Mouse (Mus musculus) cerebellum, adult 2 months (tissue): ENCODE results near the gene Ppif. TPM values are rescaled to one million over a fixed set of nuclear protein-coding genes. Genes with fewer than 3 reads are reported as not detected.

Experiments used
- DNase-seq, 2 experiments: peaks; one replicate each; pipeline ENCODE4 v3.0.0; 2021
- H3K27ac ChIP-seq: fragments of 200-500 bp; 2 replicates; pipeline ENCODE4 v1.5.1; 2012; ENCODE audit warnings: low read length, control low read depth, inconsistent platforms; ENCODE audit not compliant: insufficient read depth
- H3K27me3 ChIP-seq: fragments of 200-500 bp; 2 replicates; pipeline ENCODE4 v1.6.1; 2012; ENCODE audit warnings: inconsistent platforms, mild to moderate bottlenecking, low read length, moderate library complexity; ENCODE audit not compliant: control insufficient read depth, insufficient read depth
- H3K4me1 ChIP-seq: fragments of 200-500 bp; 2 replicates; pipeline ENCODE4 v1.6.1; 2011; ENCODE audit warnings: low read length; ENCODE audit not compliant: control insufficient read depth, insufficient read depth
- H3K4me3 ChIP-seq: fragments of 200-500 bp; replicated peaks from 2 replicates; pipeline ENCODE3; 2011; ENCODE audit warnings: mild to moderate bottlenecking, low read depth, low read length, control low read depth; ENCODE audit not compliant: insufficient read depth
- CTCF ChIP-seq: fragments of 200-500 bp; IDR thresholded peaks from 2 replicates; pipeline ENCODE4 v1.5.1; 2011; ENCODE audit warnings: low read depth, mild to moderate bottlenecking, control low read depth, low read length, moderate library complexity, borderline replicate concordance; ENCODE audit not compliant: insufficient read depth
- POLR2A ChIP-seq: fragments of 200-500 bp; IDR thresholded peaks from 2 replicates; pipeline ENCODE4 v1.6.1; 2011; ENCODE audit warnings: low read length, control low read depth, borderline replicate concordance; ENCODE audit not compliant: insufficient read depth
- WGBS: fragments of 180-500 bp; shearing (Covaris S2); methylation state at CpG from one replicate; pipeline ENCODE4 v1.1.7; 2018; 5-methylcytosine and 5-hydroxymethylcytosine counted together
- polyA plus RNA-seq: library from polyadenylated mRNA; depleted of rRNA; stranded (reverse); fragments of >200 nt; gene quantifications from 2 replicates; pipeline ENCODE4 v1.2.3, GENCODE M21; 2012; rRNA removed

The Ppif gene
- polyA plus RNA-seq, 1 experiment = 63.3 TPM

GRCm38 (mm10) chr14:25742943-25743342 lies 49.0 kb downstream of the Ppif start:
- no peak overlapping the region for H3K4me3 ChIP-seq
- no peak overlapping the region for H3K27ac ChIP-seq
- no peak for TF ChIP-seq CTCF
- no peak for TF ChIP-seq POLR2A
- H3K4me1 ChIP-seq = peaks cover 8% of the 10 kb centered on the region
- DNase-seq = no peak
- WGBS = 56% methylated on average over 5 of the region's 5 CpGs
- H3K27me3 ChIP-seq = no peaks in the 10 kb centered on the region

- Histone ChIP-seq H3K27ac (no peak overlapping the region), H3K4me3 (no peak overlapping the region), H3K4me1 (no peaks in the 10 kb centered on the region), H3K27me3 (no peaks in the 10 kb centered on the region)
- TF ChIP-seq POLR2A (no peak), CTCF (no peak)
- no peak for DNase-seq
- 74% methylated on average over 11 of the region's 11 CpGs for WGBS
Measured at GRCm38 (mm10) chr14:25745365-25746184, 51.6 kb downstream of the Ppif start.

- Histone ChIP-seq H3K4me3 (no peak overlapping the region), H3K4me1 (no peaks in the 10 kb centered on the region), H3K27ac (no peak overlapping the region), H3K27me3 (no peaks in the 10 kb centered on the region)
- TF ChIP-seq CTCF (no peak), POLR2A (no peak)
- DNase-seq = no peak
- 88% methylated on average over 6 of the region's 6 CpGs for WGBS
Measured at GRCm38 (mm10) chr14:25746371-25746770, 52.4 kb downstream of the Ppif start.

- 76% methylated on average over 21 of the region's 21 CpGs for WGBS
- Histone ChIP-seq H3K4me3 (no peak overlapping the region), H3K27me3 (no peaks in the 10 kb centered on the region), H3K27ac (no peak overlapping the region), H3K4me1 (no peaks in the 10 kb centered on the region)
- DNase-seq = no peak
- TF ChIP-seq POLR2A (no peak), CTCF (no peak)
Measured at GRCm38 (mm10) chr14:25746971-25747945, 53.3 kb downstream of the Ppif start.

GRCm38 (mm10) chr14:25747996-25748756 lies 54.2 kb downstream of the Ppif start:
- TF ChIP-seq CTCF (no peak), POLR2A (no peak)
- WGBS = 67% methylated on average over 7 of the region's 7 CpGs
- H3K27ac ChIP-seq = no peak overlapping the region
- DNase-seq = no peak
- H3K4me1 ChIP-seq = no peaks in the 10 kb centered on the region
- no peaks in the 10 kb centered on the region for H3K27me3 ChIP-seq
- no peak overlapping the region for H3K4me3 ChIP-seq

GRCm38 (mm10) chr14:25749143-25749909 lies 55.4 kb downstream of the Ppif start:
- Histone ChIP-seq H3K27ac (no peak overlapping the region), H3K4me1 (no peaks in the 10 kb centered on the region), H3K27me3 (no peaks in the 10 kb centered on the region), H3K4me3 (no peak overlapping the region)
- WGBS = 57% methylated on average over 13 of the region's 13 CpGs
- DNase-seq = no peak
- TF ChIP-seq CTCF (no peak), POLR2A (no peak)

Other genes with a start within 250 kb of the Ppif start
- gene Zmiz1, start 235.0 kb upstream of the Ppif start, polyA plus RNA-seq = 63.7 and 72.5 TPM in 2 replicates
- 67.3 and 71.4 TPM in 2 replicates for gene Zcchc24, start 74.9 kb downstream of the Ppif start, polyA plus RNA-seq
- 12.3 and 12.9 TPM in 2 replicates for gene Anxa11, start 148.0 kb downstream of the Ppif start, polyA plus RNA-seq
- gene Plac9a, start 208.9 kb downstream of the Ppif start, polyA plus RNA-seq = 0.27 TPM in 1 of 2 replicates, not detected in the other
- 2.0 and 2.6 TPM in 2 replicates for gene Tmem254a, start 233.5 kb downstream of the Ppif start, polyA plus RNA-seq
- gene Cphx1, start 244.2 kb downstream of the Ppif start, polyA plus RNA-seq = 0.15 TPM in 1 of 2 replicates, not detected in the other